Mouse (Mus musculus) stomach, embryonic 16.5 days (tissue): Measurements from ENCODE around the gene Med16. TPM values are rescaled to one million over a fixed set of nuclear protein-coding genes. Genes with fewer than 3 reads are reported as not detected.

ENCODE experiments used
- ATAC-seq: fragments of 200-750 bp; cut with Nextera tagmentation; 2 replicates; pipeline ENCODE4 v1.8.0; 2017; ENCODE audit warnings: moderate number of reproducible peaks, moderate TSS enrichment; ENCODE audit not compliant: insufficient read depth, low FRiP score
- H3K27ac ChIP-seq: fragments of 300-500 bp; sonication (generic); 2 replicates; pipeline ENCODE4 v1.5.1; 2014; ENCODE audit warnings: low read length
- H3K27me3 ChIP-seq: fragments of 300-500 bp; sonication (generic); 2 replicates; pipeline ENCODE4 v1.6.1; 2014; ENCODE audit warnings: low read length, control low read depth, mixed read lengths; ENCODE audit not compliant: control insufficient read depth, insufficient read depth
- H3K36me3 ChIP-seq: fragments of 300-500 bp; sonication (generic); 2 replicates; pipeline ENCODE4 v1.6.1; 2014; ENCODE audit warnings: low read length; ENCODE audit not compliant: control insufficient read depth, insufficient read depth
- H3K4me1 ChIP-seq: fragments of 300-500 bp; sonication (generic); 2 replicates; pipeline ENCODE4 v1.6.1; 2014; ENCODE audit warnings: low read length, control low read depth, mixed read lengths; ENCODE audit not compliant: control insufficient read depth, insufficient read depth
- H3K4me2 ChIP-seq: fragments of 300-500 bp; sonication (generic); 2 replicates; pipeline ENCODE4 v1.6.1; 2014; ENCODE audit warnings: low read depth, low read length, mixed read lengths
- H3K4me3 ChIP-seq: fragments of 300-500 bp; sonication (generic); replicated peaks from 2 replicates; pipeline ENCODE4 v1.5.1; 2014; ENCODE audit warnings: mild to moderate bottlenecking, low read length
- H3K9ac ChIP-seq: fragments of 300-500 bp; sonication (generic); 2 replicates; pipeline ENCODE4 v1.6.1; 2014; ENCODE audit warnings: low read length
- H3K9me3 ChIP-seq: fragments of 300-500 bp; sonication (generic); replicated peaks from 2 replicates; pipeline ENCODE4 v1.6.1; 2016; ENCODE audit warnings: low read length, control low read depth; ENCODE audit not compliant: control insufficient read depth
- WGBS: fragments of 180-500 bp; shearing (Covaris S2); extraction: QIAGEN DNeasy Blood & Tissue Kit; methylation state at CpG from one replicate; pipeline ENCODE4 v1.1.7; 2014; 5-methylcytosine and 5-hydroxymethylcytosine counted together
- polyA plus RNA-seq: library from polyadenylated mRNA; unstranded; fragments of >200 nt; fragmentation: Nextera tagmentation; extraction: Ambion mirVana; gene quantifications from 2 replicates; pipeline ENCODE4 v1.2.1, GENCODE M21; 2015

The Med16 gene
- polyA plus RNA-seq, result 39.6 and 42.3 TPM in 2 replicates

- peak within 1 kb of the TSS; percentile 93 for H3K27ac ChIP-seq
- peaks cover 30% of the 10 kb centered on the region for H3K36me3 ChIP-seq
- peaks cover 6% of the 10 kb centered on the region for H3K4me1 ChIP-seq
- H3K9me3 ChIP-seq, result no peaks in the 10 kb centered on the region
- H3K4me2 ChIP-seq, result peak within 1 kb of the TSS; percentile 53
- H3K4me3 ChIP-seq, result peak within 1 kb of the TSS; percentile 62
- 1% methylated on average over 52 of the region's 52 CpGs for WGBS
- peak; percentile 97 for ATAC-seq
- peak within 1 kb of the TSS; percentile 84 for H3K9ac ChIP-seq
- H3K27me3 ChIP-seq, result no peaks in the 10 kb centered on the region
These were observed at the start of gene Med16 for GRCm38 (mm10) chr10:79908167-79909091. Gene Med16, minus strand, starts transcription at chr10:79908923.

DNA sequence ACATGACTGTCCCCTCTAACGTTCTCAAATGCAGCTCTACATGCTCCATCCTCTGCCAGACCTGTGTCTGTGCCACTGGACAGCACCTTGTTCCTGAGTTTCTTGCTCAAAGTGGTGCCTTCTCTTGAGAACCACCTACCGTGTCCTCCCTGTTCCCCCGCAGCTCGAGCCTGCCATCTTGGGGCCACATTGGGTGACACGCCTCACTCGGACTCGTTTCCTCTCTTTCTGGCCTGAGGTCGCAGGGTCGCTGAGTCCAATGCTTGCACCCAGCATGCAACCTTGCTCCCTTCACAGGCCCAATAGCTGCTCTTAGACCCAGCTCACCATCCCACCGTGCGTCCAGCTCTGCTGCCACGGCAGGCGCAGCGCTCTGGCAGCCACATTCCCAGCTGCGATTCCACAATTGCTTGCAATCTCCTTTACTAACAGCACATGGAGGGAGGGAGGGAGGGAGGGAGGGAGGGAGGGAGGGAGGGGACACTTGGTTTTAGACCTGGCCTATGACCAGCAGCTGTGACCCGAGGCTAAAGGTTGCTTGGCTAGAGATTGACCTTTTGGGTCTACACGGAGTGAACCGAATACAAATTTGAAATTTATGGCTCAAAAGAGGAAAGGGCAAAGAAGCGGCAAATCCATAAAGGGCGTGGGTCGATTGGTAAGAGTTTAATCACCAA, 49.6 kb upstream of the Med16 start:
- Histone ChIP-seq H3K9ac (peak overlapping the region; percentile 48; the same call in 1 of the 2 replicates), H3K27ac (no peak overlapping the region), H3K4me1 (peaks cover 7% of the 10 kb centered on the region), H3K4me3 (no peak overlapping the region; the same call in 1 of the 2 replicates), H3K27me3 (no peaks in the 10 kb centered on the region), H3K9me3 (no peaks in the 10 kb centered on the region), H3K4me2 (peak overlapping the region; percentile 32; the same call in 1 of the 2 replicates), H3K36me3 (no peaks in the 10 kb centered on the region)
- WGBS, result 10% methylated on average over 21 of the region's 21 CpGs
- no peak for ATAC-seq

GRCm38 (mm10) chr10:79956643-79957154, 48.0 kb upstream of the Med16 start:
- Histone ChIP-seq H3K4me2 (no peak overlapping the region), H3K27me3 (no peaks in the 10 kb centered on the region), H3K27ac (no peak overlapping the region), H3K36me3 (no peaks in the 10 kb centered on the region), H3K9ac (no peak overlapping the region), H3K4me1 (peaks cover 7% of the 10 kb centered on the region), H3K4me3 (no peak overlapping the region), H3K9me3 (no peaks in the 10 kb centered on the region)
- no peak for ATAC-seq
- WGBS, result 40% methylated on average over 4 of the region's 4 CpGs

GRCm38 (mm10) chr10:79955691-79956090, 47.0 kb upstream of the Med16 start:
- peaks cover 2% of the 10 kb centered on the region for H3K4me1 ChIP-seq
- H3K27me3 ChIP-seq, result no peaks in the 10 kb centered on the region
- WGBS, result 69% methylated on average over 9 of the region's 9 CpGs
- no peak overlapping the region for H3K4me2 ChIP-seq
- H3K9ac ChIP-seq, result 0 out of 2 replicates have a peak overlapping the region, but pooled peaks have one; percentile 25
- no peak overlapping the region for H3K4me3 ChIP-seq
- no peak for ATAC-seq
- no peak overlapping the region for H3K27ac ChIP-seq
- no peaks in the 10 kb centered on the region for H3K9me3 ChIP-seq
- peaks cover 3% of the 10 kb centered on the region; the same call in 1 of the 2 replicates for H3K36me3 ChIP-seq

DNA sequence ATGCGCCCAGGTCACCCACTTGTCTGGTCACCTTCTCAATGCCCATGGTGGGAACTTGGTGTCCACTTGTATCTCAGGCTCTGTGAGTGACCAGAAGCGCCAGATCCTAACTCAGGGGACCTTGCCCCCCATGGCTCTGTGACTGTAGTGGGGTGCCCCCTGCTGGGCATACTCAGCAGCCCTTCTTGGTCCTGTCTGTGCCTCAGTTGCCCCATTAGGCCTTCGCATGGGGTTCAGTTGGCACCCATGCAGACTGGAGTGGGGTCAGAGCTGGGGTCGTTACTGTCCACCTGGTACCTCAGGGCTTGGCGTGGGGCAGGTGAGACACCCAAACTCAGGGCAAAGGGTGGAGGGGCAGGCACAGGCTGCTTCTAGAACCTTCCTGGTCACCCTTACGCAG, 45.2 kb upstream of the Med16 start:
- H3K4me3 ChIP-seq, result no peak overlapping the region
- no peaks in the 10 kb centered on the region; the same call in 1 of the 2 replicates for H3K4me1 ChIP-seq
- ATAC-seq, result no peak
- peaks cover 10% of the 10 kb centered on the region for H3K36me3 ChIP-seq
- no peaks in the 10 kb centered on the region for H3K27me3 ChIP-seq
- no peak overlapping the region for H3K9ac ChIP-seq
- H3K9me3 ChIP-seq, result no peaks in the 10 kb centered on the region
- WGBS, result 86% methylated on average over 6 of the region's 6 CpGs
- no peak overlapping the region for H3K4me2 ChIP-seq
- no peak overlapping the region for H3K27ac ChIP-seq

- no peak for ATAC-seq
- Histone ChIP-seq H3K9me3 (no peaks in the 10 kb centered on the region), H3K36me3 (peaks cover 11% of the 10 kb centered on the region), H3K27ac (no peak overlapping the region), H3K9ac (no peak overlapping the region), H3K4me1 (peaks cover 19% of the 10 kb centered on the region), H3K4me2 (no peak overlapping the region), H3K27me3 (no peaks in the 10 kb centered on the region), H3K4me3 (no peak overlapping the region)
- WGBS, result 85% methylated on average over 18 of the region's 18 CpGs
These were observed 41.9 kb upstream of the Med16 start for GRCm38 (mm10) chr10:79950661-79951060.

- Histone ChIP-seq H3K27me3 (no peaks in the 10 kb centered on the region), H3K4me3 (no peak overlapping the region), H3K4me2 (no peak overlapping the region), H3K9ac (no peak overlapping the region), H3K9me3 (no peaks in the 10 kb centered on the region), H3K36me3 (peaks cover 11% of the 10 kb centered on the region), H3K4me1 (peaks cover 25% of the 10 kb centered on the region), H3K27ac (no peak overlapping the region)
- ATAC-seq, result no peak
- WGBS, result 76% methylated on average over 4 of the region's 4 CpGs
These were observed 41.1 kb upstream of the Med16 start for GRCm38 (mm10) chr10:79949873-79950272.

DNA sequence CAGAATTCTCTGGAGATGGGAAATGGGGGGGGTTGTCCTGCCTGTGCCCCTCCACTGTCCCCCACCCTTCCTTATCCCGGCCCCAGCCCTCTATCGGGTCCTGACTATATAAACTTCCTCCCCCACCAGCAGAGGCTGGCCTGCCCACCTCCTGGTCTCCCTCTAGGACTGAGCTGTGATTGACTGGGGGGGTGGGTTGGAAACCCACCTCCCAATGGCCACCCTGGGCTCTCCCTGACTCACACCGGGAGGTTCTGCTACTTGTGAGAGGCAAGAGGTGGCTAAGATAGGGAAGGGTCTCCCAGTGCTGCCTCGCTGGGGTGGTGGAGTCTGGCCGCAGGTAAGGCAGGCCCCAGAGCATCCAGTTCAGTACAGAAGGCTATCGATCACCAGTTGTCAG, 38.8 kb upstream of the Med16 start:
- H3K4me3 ChIP-seq, result no peak overlapping the region; the same call in 1 of the 2 replicates
- no peaks in the 10 kb centered on the region for H3K27me3 ChIP-seq
- H3K27ac ChIP-seq, result peak overlapping the region; percentile 84; the same call in 1 of the 2 replicates
- no peak for ATAC-seq
- 58% methylated on average over 6 of the region's 6 CpGs for WGBS
- H3K9ac ChIP-seq, result peak overlapping the region; percentile 45; the same call in 1 of the 2 replicates
- H3K4me2 ChIP-seq, result peak overlapping the region; percentile 37
- peaks cover 39% of the 10 kb centered on the region for H3K4me1 ChIP-seq
- H3K36me3 ChIP-seq, result peaks cover 11% of the 10 kb centered on the region
- no peaks in the 10 kb centered on the region for H3K9me3 ChIP-seq
